Mouse (Mus musculus) midbrain, postnatal 0 days (tissue): ENCODE measurements at regions not wholly inside any gene's neighbourhood (a gene's known extent, or its start where the extent isn't known, plus 50 kb on each side); places are given as distances from the start of the nearest gene placed in this dataset.

Experiments used
- ATAC-seq: fragments of 200-750 bp; cut with Nextera tagmentation; 2 replicates; pipeline ENCODE4 v1.8.0; 2017; ENCODE audit warnings: moderate number of reproducible peaks, mild to moderate bottlenecking, moderate TSS enrichment, moderate library complexity; ENCODE audit not compliant: low FRiP score
- DNase-seq: peaks from one replicate; pipeline ENCODE4 v3.0.0-alpha.2; 2015; ENCODE audit warnings: low spot score
- H3K27ac ChIP-seq: fragments of 300-500 bp; sonication (generic); 2 replicates; pipeline ENCODE4 v1.5.1; 2014; ENCODE audit warnings: low read depth, mild to moderate bottlenecking, low read length, mixed read lengths
- H3K27me3 ChIP-seq: fragments of 300-500 bp; sonication (generic); 2 replicates; pipeline ENCODE4 v1.6.1; 2014; ENCODE audit warnings: low read length, control low read depth, mixed read lengths; ENCODE audit not compliant: insufficient read depth
- H3K36me3 ChIP-seq: fragments of 300-500 bp; sonication (generic); 2 replicates; pipeline ENCODE4 v1.6.1; 2014; ENCODE audit warnings: low read length, control low read depth, mixed read lengths; ENCODE audit not compliant: insufficient read depth
- H3K4me1 ChIP-seq: fragments of 300-500 bp; sonication (generic); 2 replicates; pipeline ENCODE4 v1.6.1; 2014; ENCODE audit warnings: mild to moderate bottlenecking, control low read depth, antibody characterized with exemption, low read length, mixed read lengths; ENCODE audit not compliant: insufficient read depth
- H3K4me2 ChIP-seq: fragments of 300-500 bp; sonication (generic); 2 replicates; pipeline ENCODE4 v1.6.1; 2014; ENCODE audit warnings: low read depth, mild to moderate bottlenecking, low read length, mixed read lengths; ENCODE audit not compliant: poor library complexity, severe bottlenecking
- H3K4me3 ChIP-seq: fragments of 300-500 bp; sonication (generic); 2 replicates; pipeline ENCODE4 v1.5.1; 2014; ENCODE audit warnings: low read depth, mild to moderate bottlenecking, low read length, moderate library complexity
- H3K9ac ChIP-seq: fragments of 300-500 bp; sonication (generic); replicated peaks from 2 replicates; pipeline ENCODE4 v1.6.1; 2014; ENCODE audit warnings: mild to moderate bottlenecking, low read length, moderate library complexity, mixed read lengths; ENCODE audit not compliant: poor library complexity, severe bottlenecking
- H3K9me3 ChIP-seq: fragments of 300-500 bp; sonication (generic); 2 replicates; pipeline ENCODE4 v1.6.1; 2016; ENCODE audit warnings: low read length, control low read depth
- CTCF ChIP-seq: IDR thresholded peaks from 2 replicates; pipeline ENCODE4 v1.5.1; 2016; ENCODE audit warnings: antibody characterized with exemption, mild to moderate bottlenecking
- WGBS: fragments of 180-500 bp; shearing (Covaris S2); extraction: QIAGEN DNeasy Blood & Tissue Kit; methylation state at CpG from one replicate; pipeline ENCODE4 v1.1.7; 2014; 5-methylcytosine and 5-hydroxymethylcytosine counted together

DNA sequence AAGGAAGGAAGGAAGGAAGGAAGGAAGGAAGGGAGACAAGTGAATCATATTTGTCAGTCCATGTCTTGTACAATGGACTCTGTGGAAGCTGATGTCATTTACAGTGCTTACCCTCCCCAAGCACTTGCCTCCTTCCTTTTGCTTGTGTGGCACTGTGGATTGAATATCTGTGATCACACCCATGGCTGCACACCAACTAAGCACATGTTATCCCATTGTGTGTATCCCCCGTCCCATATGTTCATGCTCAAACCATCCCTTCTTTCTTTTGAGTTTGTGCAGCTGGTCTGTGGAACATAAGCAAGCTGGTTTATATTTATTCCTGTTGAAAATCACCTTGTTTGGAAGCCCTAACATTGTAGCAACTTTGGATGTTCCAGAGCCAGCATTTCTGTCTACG, 397.7 kb downstream of the Ttll7 start:
- Histone ChIP-seq H3K27me3 (no peaks in the 10 kb centered on the region), H3K27ac (no peak overlapping the region), H3K4me1 (no peaks in the 10 kb centered on the region), H3K4me2 (no peak overlapping the region), H3K4me3 (no peak overlapping the region), H3K36me3 (no peaks in the 10 kb centered on the region), H3K9ac (no peak overlapping the region), H3K9me3 (no peaks in the 10 kb centered on the region)
- no peak for TF ChIP-seq CTCF
- 96% methylated on average over 2 of the region's 2 CpGs for WGBS
- DNase-seq (no peak), ATAC-seq (no peak)

DNA sequence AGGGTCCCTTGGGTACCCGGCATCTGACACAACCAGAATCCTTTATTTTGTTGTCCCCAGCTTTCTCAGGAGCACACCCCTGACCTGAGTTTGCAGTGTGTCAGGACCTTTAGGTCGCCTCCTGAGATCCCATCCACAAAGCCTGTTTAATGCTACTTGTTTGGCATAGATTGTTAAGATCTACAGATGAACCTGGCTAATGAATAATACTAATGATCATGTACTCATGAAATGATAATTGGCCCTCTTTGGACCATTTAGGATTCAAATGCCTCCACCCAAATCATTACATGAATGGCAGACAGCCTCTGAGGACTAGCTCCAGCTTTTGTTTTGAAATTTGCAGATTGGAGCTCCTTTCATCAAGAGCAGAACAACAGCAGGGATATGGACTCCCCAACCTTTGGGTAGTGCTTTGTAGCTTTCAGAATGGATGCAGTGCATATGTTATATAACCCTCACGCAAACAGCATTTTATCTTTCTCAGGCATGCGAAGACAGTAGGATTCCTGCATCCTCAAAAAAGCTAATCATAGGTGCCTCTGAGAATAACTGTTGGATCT, 400.1 kb downstream of the Ttll7 start:
- no peaks in the 10 kb centered on the region for H3K36me3 ChIP-seq
- no peaks in the 10 kb centered on the region for H3K27me3 ChIP-seq
- H3K4me2 ChIP-seq, result no peak overlapping the region
- no peak overlapping the region for H3K4me3 ChIP-seq
- H3K9me3 ChIP-seq, result no peaks in the 10 kb centered on the region
- H3K9ac ChIP-seq, result no peak overlapping the region
- no peak for DNase-seq
- WGBS, result 79% methylated on average over 4 of the region's 4 CpGs
- ATAC-seq, result no peak
- H3K27ac ChIP-seq, result no peak overlapping the region
- H3K4me1 ChIP-seq, result no peaks in the 10 kb centered on the region
- TF ChIP-seq CTCF, result no peak

DNA sequence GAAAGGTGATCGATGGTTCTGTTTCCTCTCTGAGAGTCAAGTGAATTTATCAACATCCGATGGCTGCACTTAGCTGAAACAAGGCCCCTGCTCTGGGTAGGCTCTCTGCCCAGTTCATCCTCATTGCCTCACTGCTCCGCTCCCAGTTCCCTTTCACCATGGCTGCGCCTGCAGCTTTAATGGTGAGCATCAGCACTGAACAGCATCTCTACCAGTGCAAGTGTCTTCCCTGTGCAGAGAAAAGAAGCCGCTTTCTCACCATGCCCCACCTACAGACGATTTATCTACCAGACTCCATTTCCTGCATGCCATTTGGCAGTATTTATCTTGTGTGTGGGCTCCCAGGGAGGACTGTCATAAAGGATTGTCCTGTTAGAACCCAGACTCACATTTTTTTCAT, 400.6 kb downstream of the Ttll7 start:
- Histone ChIP-seq H3K9ac (no peak overlapping the region), H3K4me2 (no peak overlapping the region), H3K27ac (no peak overlapping the region), H3K27me3 (no peaks in the 10 kb centered on the region), H3K9me3 (no peaks in the 10 kb centered on the region), H3K4me3 (no peak overlapping the region), H3K4me1 (no peaks in the 10 kb centered on the region), H3K36me3 (no peaks in the 10 kb centered on the region)
- 75% methylated on average over 6 of the region's 6 CpGs for WGBS
- TF ChIP-seq CTCF, result no peak
- ATAC-seq (no peak), DNase-seq (no peak)

DNA sequence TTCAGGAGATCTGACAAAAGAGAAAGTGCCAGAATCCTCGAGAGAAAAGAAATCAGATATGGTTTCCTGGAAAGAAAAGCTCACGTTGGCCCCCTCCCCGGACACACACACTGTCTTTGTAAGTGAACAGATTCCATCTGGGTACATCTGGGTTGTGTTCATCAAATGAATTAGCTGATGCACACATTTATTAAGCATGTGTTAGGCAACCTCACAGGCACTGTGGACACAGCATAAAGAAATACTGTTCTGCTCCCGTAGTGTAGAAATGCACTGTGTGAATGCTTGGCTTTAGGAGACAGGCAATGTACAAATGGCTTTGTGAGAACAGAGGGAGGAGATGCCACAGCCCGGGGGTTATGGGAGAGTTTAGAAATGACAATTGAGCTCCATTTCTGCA, 402.3 kb downstream of the Ttll7 start:
- Histone ChIP-seq H3K36me3 (no peaks in the 10 kb centered on the region), H3K27me3 (no peaks in the 10 kb centered on the region), H3K4me1 (no peaks in the 10 kb centered on the region), H3K4me2 (no peak overlapping the region), H3K9ac (no peak overlapping the region), H3K9me3 (no peaks in the 10 kb centered on the region), H3K4me3 (no peak overlapping the region), H3K27ac (no peak overlapping the region)
- WGBS, result 46% methylated on average over 5 of the region's 5 CpGs
- ATAC-seq (no peak), DNase-seq (no peak)
- no peak for TF ChIP-seq CTCF

- no peaks in the 10 kb centered on the region for H3K4me1 ChIP-seq
- H3K36me3 ChIP-seq, result no peaks in the 10 kb centered on the region
- H3K4me2 ChIP-seq, result no peak overlapping the region
- TF ChIP-seq CTCF, result no peak
- 88% methylated on average over 10 of the region's 10 CpGs for WGBS
- no peak for ATAC-seq
- no peak for DNase-seq
- H3K4me3 ChIP-seq, result no peak overlapping the region
- no peak overlapping the region for H3K27ac ChIP-seq
- H3K9me3 ChIP-seq, result no peaks in the 10 kb centered on the region
- H3K9ac ChIP-seq, result no peak overlapping the region
- no peaks in the 10 kb centered on the region for H3K27me3 ChIP-seq
Observed at GRCm38 (mm10) chr3:147260958-147261595, 408.9 kb downstream of the Ttll7 start.

GRCm38 (mm10) chr3:147266556-147266955, 414.4 kb downstream of the Ttll7 start:
- no peak for DNase-seq

More at GRCm38 (mm10) chr3:147266556-147266955, 414.4 kb downstream of the Ttll7 start:
- H3K36me3 ChIP-seq, result no peaks in the 10 kb centered on the region
- H3K9ac ChIP-seq, result no peak overlapping the region
- no peak for ATAC-seq
- no peaks in the 10 kb centered on the region for H3K4me1 ChIP-seq
- no peak overlapping the region for H3K27ac ChIP-seq
- H3K9me3 ChIP-seq, result no peaks in the 10 kb centered on the region
- H3K27me3 ChIP-seq, result no peaks in the 10 kb centered on the region
- H3K4me2 ChIP-seq, result no peak overlapping the region
- H3K4me3 ChIP-seq, result no peak overlapping the region
- WGBS, result 79% methylated on average over 5 of the region's 5 CpGs
- no peak for TF ChIP-seq CTCF
